Mouse (Mus musculus) 3134 (cell line): ENCODE measurements around the gene Fam122a.

Source experiments
- DNase-seq: peaks from one replicate; pipeline ENCODE4 v3.0.0-alpha.2; 2011; ENCODE audit warnings: low spot score; ENCODE audit not compliant: insufficient read length; ENCODE audit errors: extremely low read depth

Fam122a gene

DNA sequence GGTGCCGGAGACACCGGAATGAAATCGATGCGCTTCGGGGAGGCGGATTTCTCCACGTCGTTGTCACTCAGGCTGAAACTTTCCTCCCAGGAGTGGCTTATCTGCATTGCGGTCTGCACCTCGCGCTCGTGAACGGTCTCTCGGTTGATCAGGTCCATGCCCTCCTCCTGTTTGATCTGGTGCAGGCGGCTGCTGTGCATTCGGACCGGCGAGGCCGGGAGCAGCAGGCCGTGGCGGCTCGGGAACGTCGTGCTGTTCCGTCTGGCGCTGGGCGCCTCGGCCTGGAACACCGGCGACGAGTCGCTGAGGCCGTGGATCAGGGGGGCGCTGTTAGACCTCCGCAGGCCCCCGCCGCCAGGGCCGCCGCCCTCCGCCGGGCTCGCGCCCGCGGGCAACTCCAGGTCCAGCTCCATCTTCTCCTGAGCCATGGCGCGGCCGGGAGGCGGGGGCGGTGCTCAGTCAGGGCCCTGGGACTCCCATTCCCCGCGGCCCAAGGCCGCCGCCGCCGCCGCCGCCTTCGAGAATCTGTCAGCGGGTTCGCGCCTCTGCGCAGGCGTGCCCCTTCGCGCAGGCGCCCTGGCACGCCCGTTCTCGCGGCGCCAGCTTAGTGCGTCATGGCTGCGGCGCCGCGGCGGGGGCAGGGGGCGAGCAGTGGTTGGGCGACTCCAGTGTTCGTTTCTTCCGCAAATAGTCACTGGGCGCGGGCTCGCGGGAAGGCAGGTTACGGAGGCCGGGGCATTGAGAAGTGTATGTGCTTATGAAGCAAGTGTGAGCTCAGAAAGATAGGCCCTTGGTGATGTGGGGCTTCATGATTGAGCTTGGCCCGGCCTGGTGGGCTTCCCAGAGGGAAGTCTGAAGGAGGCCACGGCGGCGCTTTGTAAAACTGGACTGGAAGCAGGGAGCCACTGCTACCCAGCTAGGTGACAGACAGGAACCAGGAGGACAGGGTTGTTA, at the start of gene Fam122a:
Gene Fam122a, minus strand, starts transcription at position 428 of the 954 bp plus-strand sequence.
- peak; percentile 92 for DNase-seq

GRCm38 (mm10) chr19:24523476-24524313, 46.5 kb upstream of the Fam122a start:
- DNase-seq: no peak

DNA sequence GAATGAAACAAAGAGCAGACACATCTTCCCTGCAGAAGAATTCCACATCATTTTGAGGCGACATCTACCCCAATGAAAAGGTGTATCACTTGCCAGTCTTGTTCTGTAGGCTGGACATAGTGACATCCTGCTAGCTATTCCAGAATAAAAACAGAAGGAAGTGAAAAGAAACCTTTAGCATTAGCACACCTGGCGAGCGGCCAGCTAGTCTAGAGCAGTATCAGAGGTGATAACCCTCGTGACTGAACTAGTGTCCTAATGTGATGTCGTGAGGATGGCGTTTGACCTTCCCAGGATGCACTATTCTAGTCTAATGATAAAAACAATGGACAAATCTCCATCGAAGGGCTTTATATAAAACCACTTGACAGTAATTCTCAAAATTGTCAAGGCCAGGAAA, 44.8 kb upstream of the Fam122a start:
- DNase-seq: no peak

DNA sequence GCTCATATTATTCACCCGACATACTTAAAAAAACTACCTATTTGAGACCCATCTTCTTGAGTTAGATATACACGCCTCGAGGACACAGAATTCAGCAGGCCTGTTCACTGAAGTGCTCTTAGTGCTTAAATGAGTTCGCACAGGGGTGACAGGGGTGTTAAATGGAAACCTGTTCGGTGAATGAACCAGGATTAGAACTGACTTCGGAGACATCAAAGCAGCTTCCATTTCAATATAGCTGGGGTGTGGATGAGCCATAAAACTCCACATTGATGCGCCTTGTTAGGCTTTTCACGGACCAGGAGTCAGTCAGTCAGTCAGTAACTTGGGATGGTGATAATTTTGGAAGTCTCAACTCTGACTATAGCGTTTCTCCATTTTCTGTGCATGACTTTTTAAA, 44.0 kb upstream of the Fam122a start:
- DNase-seq: no peak

GRCm38 (mm10) chr19:24519732-24520409, 42.7 kb upstream of the Fam122a start:
- DNase-seq: no peak

GRCm38 (mm10) chr19:24518384-24518783, 41.2 kb upstream of the Fam122a start:
- no peak for DNase-seq

DNA sequence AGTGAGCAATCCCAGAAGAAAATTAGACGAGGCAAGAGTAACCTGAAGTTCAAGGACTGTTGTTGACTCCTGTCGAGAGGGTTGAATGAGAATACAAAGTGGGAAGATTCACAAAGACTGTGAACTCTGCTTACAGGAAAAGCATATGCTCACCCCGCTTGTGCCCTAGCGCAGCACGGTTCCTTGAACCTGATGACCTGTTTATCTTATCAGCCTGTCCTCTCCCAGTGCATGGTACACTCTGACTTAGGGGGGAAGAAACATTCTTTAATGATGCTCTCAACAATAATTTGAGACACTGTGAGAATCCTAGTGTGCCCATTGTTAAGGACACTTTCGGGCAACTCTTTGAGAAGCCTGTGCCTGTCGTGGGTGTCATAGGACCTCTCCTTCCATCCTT, 39.9 kb upstream of the Fam122a start:
- DNase-seq: no peak

GRCm38 (mm10) chr19:24515941-24516340, 38.8 kb upstream of the Fam122a start:
- no peak for DNase-seq

DNA sequence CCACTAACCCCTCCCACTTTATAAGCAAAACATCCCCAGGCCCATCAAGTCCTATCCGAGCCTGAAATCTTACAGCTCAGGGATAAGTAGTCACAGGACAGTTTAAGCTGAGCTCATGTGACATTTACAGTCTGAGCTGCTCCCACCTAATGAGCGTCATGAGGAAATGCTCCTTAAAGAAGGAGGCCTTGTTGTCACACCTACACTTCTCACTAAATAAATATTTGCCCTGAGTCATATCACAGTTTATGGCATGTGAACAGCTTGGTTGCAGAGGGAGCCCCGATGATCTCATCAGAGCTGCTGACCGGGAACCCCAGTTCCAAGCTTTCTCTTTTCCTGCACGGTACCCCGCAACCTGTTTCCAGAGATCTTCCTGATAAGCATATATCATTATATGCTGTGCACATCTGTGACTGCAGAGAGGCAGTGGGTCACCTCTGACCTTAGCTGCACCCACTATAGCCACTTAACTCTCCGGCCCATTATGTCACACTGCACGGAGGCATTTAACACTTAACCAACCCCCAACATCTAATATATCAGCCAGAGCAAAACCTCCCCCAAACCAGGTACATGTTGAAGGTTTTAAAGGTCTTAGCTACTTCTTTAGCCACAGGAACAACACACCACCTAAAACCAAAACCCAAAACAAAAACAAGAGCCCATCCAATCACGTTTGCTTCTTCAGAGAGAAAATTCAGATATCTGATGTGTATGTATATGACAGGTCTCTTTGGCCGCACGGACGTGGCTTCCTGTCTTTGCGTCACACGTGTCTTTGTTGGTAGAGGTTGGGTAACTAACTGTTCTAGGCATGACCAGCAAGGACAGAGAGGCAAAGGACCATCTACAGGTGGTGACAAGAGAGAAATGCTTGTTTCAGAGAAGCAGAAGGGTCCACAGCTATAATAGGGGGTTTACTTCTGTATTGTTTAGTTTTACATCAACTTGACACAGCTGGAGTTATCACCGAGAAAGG, 37.8 kb upstream of the Fam122a start:
- DNase-seq: no peak

DNA sequence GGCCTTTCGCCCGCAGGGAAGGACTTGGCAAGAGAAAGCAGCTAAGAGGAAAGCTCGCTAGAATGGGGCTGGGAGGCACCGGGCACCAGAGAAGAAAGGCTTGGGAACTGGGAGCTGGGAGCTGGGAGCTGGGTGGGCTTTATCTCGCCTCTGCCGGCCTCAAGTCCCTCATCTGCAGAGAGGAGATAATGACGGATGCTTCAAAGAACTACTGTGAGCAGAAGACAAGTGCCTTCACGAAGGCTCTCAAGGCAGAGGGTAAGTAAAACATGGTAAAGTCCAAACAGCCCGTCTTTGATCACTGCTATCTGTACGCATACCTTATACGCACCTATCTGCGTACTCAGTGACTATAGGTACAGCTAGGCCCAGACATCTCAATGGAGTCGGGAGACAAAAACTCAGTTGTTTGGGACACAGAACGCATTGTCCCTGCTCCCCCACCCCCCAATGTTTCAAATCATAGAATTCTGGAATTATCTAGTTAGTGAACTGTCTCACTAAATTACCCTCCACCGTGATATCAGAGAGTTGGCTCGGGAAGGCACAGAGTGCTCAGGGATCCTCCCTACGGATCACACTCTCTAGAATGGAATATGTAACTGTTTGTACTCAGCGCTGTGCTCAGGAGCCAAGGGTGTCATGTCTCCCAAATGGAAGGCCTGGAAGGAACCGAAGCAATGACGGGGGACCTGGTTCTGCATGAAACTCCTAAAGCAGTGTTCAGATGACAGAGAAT, 36.1 kb upstream of the Fam122a start:
- no peak for DNase-seq

DNA sequence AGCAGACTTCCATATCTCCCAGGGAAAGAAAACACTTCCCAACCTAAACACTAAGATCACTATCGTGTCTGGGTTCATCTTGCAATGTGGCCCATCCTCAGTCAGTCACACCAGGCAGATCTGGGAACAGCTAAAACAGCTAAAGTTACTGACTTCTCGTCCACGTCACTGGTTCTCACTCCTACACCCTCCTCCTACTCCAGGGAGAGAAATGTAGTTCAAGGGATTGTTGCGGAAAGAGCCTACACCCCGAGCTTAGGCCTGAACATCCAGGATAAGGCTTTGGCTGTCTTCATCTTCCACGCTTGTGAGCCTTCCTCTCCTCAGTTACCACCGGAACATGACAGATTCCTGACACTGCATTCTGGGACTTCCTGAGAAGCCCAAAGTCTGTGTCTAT, 34.8 kb upstream of the Fam122a start:
- no peak for DNase-seq

- DNase-seq: no peak
Observed at GRCm38 (mm10) chr19:24509391-24509790, 32.2 kb upstream of the Fam122a start.

GRCm38 (mm10) chr19:24508087-24508767, 31.1 kb upstream of the Fam122a start:
- no peak for DNase-seq

GRCm38 (mm10) chr19:24502736-24503421, 25.7 kb upstream of the Fam122a start:
- DNase-seq: no peak

- no peak for DNase-seq
Observed at GRCm38 (mm10) chr19:24501525-24501924, 24.4 kb upstream of the Fam122a start.

GRCm38 (mm10) chr19:24500431-24500830, 23.3 kb upstream of the Fam122a start:
- no peak for DNase-seq

- DNase-seq: no peak
Observed at GRCm38 (mm10) chr19:24499291-24499690, 22.1 kb upstream of the Fam122a start.

DNA sequence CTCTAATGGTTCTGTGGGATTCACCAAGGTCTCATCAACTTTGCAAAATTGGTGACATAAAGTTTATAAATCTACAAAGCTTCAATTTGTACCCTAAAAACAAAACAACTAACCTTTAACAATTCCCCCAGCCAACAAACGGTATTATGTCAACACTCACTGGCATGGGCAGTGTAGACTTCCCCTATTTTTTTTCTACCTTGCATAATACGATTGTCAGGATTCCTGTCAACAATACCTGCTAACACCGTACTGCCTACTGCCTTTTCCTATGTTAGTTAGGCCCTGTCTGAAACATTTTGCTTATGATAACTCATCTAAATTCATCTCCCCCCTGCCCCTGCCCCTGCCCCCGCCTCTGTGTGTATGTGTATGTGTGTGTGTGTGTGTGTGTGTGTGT, 16.7 kb upstream of the Fam122a start:
- DNase-seq: no peak
